Mouse (Mus musculus): Measurements from ENCODE around the gene Slc35e1.

The Slc35e1 gene

GRCm38 (mm10) chr8:72485456-72486199 is 6.8 kb downstream of the Slc35e1 start:
- no peak for DNase-seq (ENCODE audit: low read depth)

DNA sequence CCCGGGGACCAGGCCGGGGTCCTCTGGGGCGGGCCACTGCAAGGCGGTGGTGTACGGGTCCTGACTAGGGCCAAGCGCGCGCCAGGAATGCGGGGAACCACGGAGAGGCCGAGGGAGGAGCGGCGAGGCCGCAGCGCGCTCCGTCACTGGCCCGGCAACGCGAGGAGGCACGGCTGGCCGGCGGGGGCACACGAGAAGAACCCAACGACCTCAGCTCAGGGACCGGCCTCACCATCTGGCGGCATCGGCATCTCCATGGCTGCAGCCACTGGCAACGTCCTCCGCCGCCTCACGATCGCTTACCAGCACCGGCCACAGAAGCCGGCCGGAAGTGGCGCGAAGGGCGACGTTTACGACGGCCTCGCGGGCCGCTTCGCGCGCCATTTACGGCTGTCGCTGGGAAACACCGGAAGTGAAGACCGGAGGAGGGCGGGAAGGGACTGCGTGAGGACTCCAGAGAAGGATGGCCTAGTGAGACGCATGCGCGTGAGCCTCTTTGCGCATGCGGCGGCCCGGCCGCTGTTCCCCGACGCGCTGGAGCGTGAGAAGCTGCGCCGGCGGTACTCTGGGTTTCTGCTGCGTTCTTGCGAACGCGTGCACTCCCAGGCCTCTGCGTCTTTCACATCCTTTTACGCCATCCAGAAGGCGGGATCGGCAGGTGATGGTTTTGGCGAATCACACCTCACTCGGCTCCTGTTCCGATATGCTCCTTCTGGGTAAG is 17.4 kb downstream of the Slc35e1 start, which contains the start of gene Cherp:
Cherp (minus strand) TSS at position 401 of the 721 bp plus-strand sequence.
- DNase-seq (ENCODE audit: low read depth): peak; percentile 95

DNA sequence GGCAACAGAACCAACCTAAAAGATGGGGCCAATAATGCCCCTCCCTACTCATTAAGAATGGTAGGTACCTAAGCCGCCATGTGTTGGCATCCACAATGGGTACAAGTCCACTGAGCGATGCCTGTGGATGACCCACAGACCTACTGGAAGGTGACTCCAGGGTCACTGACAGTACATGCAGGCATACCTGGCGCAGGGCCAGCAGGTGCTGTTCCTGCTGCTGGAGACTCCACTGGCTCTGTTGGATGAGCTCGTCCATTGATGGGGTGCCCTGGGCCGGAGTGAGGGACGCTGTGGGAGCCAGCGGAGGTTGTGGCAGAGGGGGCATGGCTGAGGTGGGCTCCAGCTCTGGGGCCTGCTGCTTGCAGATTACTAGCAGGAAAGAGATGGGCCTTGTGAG is 21.7 kb downstream of the Slc35e1 start:
- DNase-seq (ENCODE audit: low read depth): no peak

- DNase-seq (ENCODE audit: low read depth): no peak
These were observed 22.4 kb downstream of the Slc35e1 start for GRCm38 (mm10) chr8:72469984-72470383.

- DNase-seq (ENCODE audit: low read depth): no peak
These were observed 23.2 kb downstream of the Slc35e1 start for GRCm38 (mm10) chr8:72469243-72469642.

DNA sequence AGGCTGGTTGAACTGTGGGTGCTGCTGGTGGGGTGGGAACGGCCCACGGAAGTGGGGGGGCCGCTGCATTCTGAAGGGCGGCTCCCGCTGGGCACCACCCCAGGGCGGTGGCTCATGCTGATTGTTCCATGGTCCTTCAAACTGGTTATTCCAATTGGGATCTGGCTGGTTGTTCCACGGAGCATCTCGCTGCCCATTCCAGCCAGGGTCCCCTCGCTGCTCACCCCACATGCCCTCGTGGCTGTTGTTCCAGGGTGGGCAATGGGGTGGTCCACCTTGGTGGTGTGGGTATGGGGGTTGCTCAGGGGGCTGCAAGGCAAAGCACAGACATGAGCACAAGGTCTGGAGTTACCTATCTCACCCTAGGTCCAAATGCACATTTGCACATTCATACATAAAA is 28.2 kb downstream of the Slc35e1 start:
- no peak for DNase-seq (ENCODE audit: low read depth)

DNA sequence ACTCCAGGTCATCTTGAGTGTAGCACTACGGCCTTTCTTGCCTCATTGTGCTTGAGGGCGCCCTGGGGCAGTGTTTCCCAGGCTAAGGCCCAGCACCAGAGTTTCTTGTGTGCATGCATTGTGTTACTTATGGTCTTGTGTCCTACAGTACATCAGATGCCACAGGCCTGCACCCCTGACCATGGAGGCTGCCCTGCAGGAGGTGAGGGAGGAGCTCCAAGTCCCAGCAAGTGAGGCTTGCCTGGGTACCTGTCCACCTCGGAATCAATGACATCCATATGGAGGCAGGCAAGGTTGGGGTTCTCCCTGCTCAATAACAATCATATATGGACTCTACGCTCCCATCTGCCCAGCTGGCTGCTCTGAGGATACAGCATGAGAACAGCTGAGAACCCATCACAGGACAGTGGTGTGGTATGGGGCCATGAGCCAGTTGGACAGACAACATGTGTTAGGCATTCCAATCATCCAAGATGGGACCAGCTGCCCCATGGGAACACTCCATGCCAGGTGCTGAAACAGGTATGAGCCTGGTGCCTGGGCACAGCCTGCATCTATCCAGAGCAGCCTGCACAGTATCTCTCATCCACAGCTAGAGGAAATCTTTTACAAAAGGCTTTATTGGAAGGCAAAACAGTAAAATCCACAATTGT is 32.4 kb downstream of the Slc35e1 start:
- no peak for DNase-seq (ENCODE audit: low read depth)

DNA sequence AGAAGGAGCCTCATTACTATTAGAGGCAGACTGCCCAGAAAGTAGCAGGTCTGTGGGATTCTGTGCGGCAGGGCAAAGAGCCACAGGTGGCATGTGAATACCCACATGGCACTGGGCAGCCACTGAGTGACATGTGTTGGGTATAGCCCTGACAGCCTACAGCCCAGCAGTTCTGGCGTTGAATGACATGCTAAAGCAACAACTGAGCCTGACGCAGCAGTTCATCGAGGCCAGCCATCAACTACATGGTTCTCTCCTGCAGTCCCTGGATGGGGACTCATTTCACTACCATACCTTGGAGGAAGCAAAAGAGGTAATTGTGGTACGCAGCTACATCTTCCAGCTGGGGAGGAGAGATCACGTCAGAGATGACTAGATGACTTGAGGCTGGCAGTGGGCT is 34.0 kb downstream of the Slc35e1 start:
- DNase-seq (ENCODE audit: low read depth): no peak

- no peak for DNase-seq (ENCODE audit: low read depth)
These were observed 34.6 kb downstream of the Slc35e1 start for GRCm38 (mm10) chr8:72457806-72458205.

- no peak for DNase-seq (ENCODE audit: low read depth)
These were observed 37.1 kb downstream of the Slc35e1 start for GRCm38 (mm10) chr8:72455317-72455716.

- no peak for DNase-seq (ENCODE audit: low read depth)
These were observed 38.5 kb downstream of the Slc35e1 start for GRCm38 (mm10) chr8:72453904-72454303.

GRCm38 (mm10) chr8:72451516-72451915 is 40.9 kb downstream of the Slc35e1 start:
- DNase-seq (ENCODE audit: low read depth): no peak

GRCm38 (mm10) chr8:72445071-72445470 is 47.3 kb downstream of the Slc35e1 start:
- no peak for DNase-seq (ENCODE audit: low read depth)

GRCm38 (mm10) chr8:72443994-72444350 is 48.4 kb downstream of the Slc35e1 start:
- DNase-seq (ENCODE audit: low read depth): no peak

DNA sequence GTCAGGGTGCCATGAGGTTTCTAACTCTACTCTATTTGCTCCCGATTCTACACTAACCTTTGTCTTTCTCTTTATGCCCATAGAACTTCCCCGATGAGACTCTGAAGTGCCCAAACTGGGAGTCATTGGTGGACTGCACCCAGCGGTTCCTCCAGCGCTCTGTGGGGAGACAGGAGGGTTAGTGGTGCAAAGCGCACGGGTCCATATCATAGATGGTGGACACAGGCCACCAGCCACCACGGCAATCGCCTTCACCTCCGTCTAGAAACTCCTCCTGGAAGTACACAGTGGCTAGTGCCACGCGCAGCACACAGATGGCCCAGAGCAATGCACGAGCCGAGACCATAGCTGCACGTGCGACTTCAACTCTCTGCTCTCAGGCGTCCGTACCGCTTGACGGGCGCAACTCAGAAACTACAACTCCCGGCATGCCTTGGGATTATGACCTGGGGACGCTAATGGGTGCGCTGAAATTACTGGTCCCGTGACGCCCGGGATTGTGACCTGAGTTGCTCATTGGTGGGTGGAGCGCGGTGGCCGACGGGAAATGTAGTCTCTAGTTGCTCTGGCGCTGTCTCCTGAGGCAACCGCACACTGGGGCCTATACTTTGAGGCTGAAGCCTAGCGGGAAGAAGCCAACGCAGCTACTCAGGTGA is 48.9 kb downstream of the Slc35e1 start, which contains the start of the genes Calr3 and 1700030K09Rik:
Calr3 (minus strand) TSS at position 533 of the 656 bp plus-strand sequence.
1700030K09Rik (plus strand) TSS at position 543 of the 656 bp plus-strand sequence.
- DNase-seq (ENCODE audit: low read depth): peak; percentile 98

DNA sequence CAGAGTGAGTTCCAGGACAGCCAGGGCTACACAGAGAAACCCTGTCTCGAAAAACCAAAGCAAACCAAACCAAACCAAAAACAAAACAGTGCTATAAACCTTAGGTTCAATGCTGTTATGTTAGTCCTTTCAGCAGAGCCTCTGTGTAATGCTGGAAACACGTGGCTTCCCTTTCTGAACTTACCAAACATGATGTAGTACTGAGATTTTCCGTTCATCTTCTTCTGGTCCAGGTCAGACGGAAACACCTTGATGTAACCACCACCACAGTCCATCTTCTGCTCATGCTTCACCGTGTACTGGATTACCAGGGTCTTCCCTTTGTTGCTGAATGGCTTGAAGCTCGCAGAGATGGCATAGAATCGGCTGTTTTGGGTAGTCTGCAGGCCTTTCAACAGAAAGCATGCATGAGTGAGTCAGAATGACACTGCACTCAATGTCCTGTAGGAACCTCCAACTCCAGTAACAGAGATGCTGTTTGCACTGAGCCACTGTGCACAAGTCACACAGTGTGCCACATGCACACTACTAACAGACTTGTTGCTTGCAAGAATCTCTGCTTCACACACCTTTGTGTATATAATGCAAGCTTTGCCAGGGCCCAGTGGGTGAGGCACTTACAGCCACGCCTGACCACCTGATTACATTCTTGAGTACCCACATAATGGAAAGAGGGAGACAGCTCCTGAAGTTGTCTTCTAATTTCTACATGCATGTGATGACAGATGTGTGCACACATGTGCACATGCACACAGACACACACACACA is 54.0 kb downstream of the Slc35e1 start:
- no peak for DNase-seq (ENCODE audit: low read depth)

- no peak for DNase-seq (ENCODE audit: low read depth)
These were observed 57.5 kb downstream of the Slc35e1 start for GRCm38 (mm10) chr8:72434952-72435351.

Data from c-Kit-positive CD71-negative TER-119-negative erythroid progenitor cells, embryonic 14.5 days (primary cell).